Mouse (Mus musculus) neutrophil, adult 5-6 weeks (primary cell): ENCODE results near the gene Adap1. TPM values are rescaled to one million over a fixed set of nuclear protein-coding genes. Genes with fewer than 3 reads are reported as not detected.

Experiments used
- ATAC-seq: fragments of 151-379, 151-347 bp; 2 replicates; pipeline ENCODE4 v1.8.0; 2017; ENCODE audit warnings: mild to moderate bottlenecking, moderate TSS enrichment; ENCODE audit not compliant: insufficient number of reproducible peaks, poor library complexity, low FRiP score, severe bottlenecking; ENCODE audit errors: extremely low read depth
- total RNA-seq: library from RNA; stranded (forward); fragments of 200-1000 nt; gene quantifications from 2 replicates; pipeline ENCODE4 v1.2.3, GENCODE M21; 2017

The Adap1 gene
- total RNA-seq, 1 experiment from 2014 or later, result 20.8 TPM

DNA sequence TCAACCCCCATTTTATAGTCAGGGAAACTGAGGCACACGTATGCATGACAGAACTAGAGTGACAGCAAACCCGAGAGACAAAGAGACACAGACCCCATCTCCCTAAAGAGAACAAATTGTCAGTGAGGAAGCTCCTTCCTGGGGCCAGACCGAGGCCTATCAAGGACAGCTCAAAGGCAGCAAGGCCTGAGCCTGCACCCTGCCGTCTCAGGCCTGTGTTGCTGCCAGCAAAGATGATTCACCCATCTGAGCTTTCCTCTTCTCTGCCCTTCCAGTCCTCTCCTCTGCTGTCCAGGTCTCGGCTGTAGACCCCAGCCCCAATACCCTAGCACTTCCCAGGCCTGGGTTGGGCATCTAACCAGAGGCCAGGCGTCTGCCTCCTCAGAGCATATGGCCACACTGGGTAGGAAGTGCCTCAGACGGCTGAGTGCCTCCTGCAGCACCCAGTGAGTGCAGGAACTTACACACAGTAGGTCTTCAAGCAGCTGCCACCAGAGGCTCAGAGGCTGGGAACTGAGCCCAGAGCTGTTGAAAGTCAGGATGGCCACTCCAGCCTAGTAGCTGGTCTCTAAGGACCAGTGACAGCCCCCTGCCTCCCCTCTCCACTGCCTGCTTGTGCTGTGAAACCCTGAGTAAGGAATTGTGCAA, 1.7 kb upstream of the Adap1 start:
- ATAC-seq, result no peak

GRCm38 (mm10) chr5:139326111-139326696, 782 bp upstream of the Adap1 start:
- no peak for ATAC-seq

GRCm38 (mm10) chr5:139324691-139325394, 579 bp downstream of the Adap1 start:
- peak; percentile 57 for ATAC-seq

DNA sequence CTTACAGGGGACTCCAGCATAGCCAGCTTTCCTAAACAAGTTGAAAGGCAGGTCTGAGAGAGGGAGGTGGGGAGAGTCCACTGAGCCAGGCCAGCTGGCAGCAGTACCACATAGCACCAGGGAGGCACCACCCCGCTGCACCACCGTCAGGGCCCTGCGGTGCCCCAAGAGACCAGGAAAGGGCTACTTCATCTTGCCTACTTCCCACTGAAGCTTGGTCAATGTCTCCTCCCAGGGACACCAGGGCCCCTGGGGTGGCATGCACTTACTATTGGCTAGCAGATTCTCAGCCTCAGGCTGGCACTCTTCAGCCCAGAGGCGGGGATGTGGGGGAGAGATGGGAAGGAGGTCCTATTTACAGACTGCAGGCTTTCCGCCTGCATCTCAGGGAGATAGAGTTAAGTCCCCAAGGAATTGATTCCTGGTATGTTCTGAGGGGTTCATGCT, 1.4 kb downstream of the Adap1 start:
- ATAC-seq, result peak; percentile 20; the same call in 1 of the 2 replicates

GRCm38 (mm10) chr5:139323260-139323924, 2.0 kb downstream of the Adap1 start:
- ATAC-seq, result no peak

- ATAC-seq, result no peak
Measured at GRCm38 (mm10) chr5:139321331-139321730, 4.1 kb downstream of the Adap1 start.

- no peak for ATAC-seq
Measured at GRCm38 (mm10) chr5:139320424-139320823, 5.0 kb downstream of the Adap1 start.

DNA sequence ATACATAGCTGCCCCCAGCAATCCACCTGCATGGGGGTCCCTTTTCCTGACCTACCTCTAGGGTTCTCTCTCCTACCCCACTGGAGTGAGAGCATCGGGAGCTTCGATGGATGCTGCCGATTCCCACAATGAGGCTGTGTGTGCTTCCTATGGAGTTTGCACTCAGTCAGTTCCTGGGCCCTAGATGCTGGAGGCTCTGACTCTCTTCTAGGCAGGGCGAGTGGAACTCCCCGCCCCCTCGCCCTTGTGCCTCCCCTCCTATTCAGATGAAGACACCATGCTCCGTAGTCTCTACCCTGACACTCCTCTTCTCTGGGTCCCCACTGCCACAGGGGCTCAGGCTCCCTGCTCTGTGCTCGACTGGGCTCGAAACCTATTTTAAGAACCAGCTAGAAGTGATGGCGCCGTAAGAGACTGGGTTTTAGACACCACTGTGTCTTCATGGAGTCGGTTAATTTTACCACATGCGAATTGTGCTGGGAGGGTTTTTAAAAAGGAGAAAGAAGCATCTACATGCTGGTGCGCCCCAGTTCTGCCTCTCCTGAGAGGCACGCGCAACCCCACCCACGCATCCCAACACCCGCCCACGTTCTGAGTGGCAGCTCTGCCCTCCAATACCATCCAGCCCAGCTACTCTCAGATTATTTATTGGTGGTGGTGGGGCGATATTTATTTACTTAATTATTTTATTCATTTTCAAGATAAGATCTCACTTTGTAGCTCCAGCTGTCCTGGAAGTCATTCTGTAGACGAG, 7.5 kb downstream of the Adap1 start:
- no peak for ATAC-seq

DNA sequence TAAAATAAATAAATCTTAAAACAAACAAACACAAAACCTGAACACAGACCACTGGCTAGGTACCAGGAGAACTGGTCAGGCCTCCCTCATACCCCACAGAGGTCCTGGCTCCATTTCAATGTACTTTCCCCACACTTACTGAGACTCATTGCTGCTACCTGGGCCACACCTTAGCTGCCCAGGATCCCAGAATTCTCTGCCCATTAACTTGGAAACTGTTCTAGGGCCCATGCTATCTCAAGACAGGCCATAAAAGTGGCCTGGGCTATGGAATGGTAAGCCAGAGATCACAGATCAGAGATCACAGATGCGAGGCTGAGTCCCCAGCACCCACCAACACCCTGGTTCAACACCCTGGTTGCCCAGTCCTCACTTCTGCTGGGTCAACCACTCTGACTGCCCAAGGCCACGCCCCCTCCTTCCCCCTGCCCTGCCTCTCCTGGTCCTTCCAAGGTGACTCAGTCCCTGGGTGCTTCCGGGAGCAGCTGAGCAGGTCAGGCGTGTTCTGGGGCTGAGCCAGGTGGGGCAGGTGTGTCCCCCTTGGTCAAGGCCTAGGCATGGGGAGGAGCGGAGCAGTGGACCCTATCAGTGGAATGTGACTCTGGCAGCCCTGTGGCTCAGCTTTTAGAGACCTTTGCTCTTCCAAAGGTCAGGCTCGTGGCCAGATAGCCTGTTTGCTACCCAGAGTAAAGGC, 8.3 kb downstream of the Adap1 start:
- ATAC-seq, result no peak

DNA sequence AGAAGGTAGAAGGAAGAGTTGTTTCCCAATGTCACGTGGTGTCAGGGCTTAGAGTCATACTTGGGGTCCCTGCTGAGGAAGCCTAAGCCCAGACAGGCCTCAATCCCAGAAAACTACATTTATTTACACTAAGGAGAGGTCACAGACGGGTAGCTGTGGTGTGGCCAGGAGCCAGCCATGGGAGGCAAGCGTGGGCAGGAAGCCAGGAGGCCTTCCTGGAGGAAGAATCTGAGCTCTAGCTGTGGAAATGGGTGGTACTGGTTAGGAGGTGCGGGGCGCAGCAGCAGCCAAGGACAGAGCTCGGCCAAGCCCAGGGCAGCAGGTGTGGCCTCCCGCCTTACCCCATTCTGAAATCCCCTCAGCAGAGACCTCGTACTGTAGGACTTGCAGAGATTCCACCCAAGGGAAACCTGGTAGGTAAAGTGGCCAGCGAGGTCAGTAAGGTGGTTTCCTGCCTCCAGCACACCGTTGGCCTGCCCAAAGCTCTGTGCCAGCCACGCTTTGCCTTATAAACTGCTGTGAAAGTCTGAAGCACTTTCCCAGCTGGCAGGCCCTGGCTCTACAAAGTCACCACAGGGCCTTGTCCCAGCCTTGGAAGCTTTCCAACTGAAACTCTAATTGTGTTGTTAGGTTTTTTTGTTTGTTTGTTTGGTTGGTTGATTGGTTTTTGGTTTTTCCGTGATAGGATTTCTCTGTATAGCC, 10.3 kb downstream of the Adap1 start:
- no peak for ATAC-seq

DNA sequence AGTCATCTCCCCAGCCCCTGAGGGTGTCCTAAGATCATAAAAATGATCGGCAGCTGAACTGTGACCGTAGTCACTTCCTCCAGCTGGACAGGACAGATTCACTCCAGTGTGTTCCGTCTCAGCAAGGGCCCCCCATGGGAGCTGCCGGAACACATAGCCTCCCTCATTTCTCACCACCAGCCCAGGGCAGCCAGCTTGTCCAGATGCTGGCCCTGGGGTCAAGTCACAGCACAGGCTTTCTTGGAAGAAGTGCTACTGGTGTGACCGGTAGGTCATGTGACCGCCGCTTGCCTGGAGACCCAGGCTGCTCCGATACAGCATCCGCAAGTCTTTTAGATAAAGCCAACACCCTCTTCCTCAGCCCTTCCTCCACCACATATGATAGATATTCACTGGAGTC, 11.9 kb downstream of the Adap1 start:
- ATAC-seq, result no peak

- no peak for ATAC-seq
Measured at GRCm38 (mm10) chr5:139311822-139312221, 13.6 kb downstream of the Adap1 start.

- no peak for ATAC-seq
Measured at GRCm38 (mm10) chr5:139310477-139310876, 14.9 kb downstream of the Adap1 start.

GRCm38 (mm10) chr5:139309946-139310345, 15.5 kb downstream of the Adap1 start:
- peak; percentile 52; the same call in 1 of the 2 replicates for ATAC-seq

GRCm38 (mm10) chr5:139303646-139304061, 21.8 kb downstream of the Adap1 start:
- ATAC-seq, result peak; percentile 15; the same call in 1 of the 2 replicates

DNA sequence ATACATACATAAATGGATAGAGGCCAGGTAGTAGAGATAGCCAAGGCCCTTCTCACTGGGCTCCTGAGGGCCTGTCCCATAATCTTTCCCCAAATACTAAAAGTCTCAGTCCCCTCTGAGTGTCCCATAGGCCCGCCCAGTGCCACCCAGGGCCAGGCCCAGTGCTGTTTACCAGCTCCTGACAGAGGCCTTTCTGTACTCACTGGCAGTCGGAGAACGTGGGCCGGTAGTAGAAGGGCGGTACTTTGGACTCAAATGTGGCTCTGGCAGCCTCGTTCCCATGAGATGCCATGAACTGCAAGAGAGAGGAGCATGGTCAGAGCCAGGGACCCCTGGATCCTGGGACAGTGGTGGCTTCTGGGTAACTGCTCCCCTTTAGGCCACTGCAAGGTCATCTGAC, 23.3 kb downstream of the Adap1 start:
- no peak for ATAC-seq

DNA sequence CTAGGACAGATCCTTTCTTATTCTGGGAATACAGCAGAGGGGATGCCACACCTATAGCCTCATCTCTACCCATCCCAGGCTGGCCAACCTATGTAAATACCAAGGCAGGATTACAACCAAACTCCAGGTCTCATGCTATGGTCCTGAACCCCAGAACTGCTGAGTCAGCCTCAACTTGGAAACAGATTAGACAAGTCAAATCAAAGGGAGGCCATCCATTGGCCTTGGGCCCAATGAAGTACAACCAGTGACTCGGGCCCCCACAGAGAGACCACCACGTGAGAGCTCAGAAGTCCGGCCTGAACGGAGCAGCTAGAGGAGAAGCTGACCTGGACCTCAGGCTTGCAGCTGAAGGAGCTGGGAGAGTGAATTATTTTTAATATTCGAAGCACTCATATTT, 27.7 kb downstream of the Adap1 start:
- no peak for ATAC-seq

DNA sequence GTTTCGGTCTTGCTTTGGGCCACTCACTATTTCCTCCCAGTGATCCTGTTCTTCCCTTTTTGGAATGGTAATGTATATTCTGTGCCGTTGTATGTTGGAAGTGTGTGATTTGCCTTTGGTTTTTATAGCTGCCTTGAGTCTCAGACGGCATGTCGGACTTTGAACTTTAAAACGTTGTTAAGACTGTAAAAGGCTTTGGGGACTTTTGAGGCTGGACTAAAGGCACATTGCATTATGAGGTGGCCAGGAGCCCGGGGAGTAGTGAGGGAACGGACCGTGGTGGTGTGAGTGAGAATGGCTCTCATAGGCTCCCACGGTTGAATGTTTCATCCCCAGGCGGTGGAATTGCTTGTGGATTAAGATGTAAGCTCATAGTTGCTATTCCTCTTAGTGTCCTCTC, 28.3 kb downstream of the Adap1 start:
- ATAC-seq, result no peak
